Mouse (Mus musculus) mature B cell (primary cell): ENCODE data around the gene Slc25a5.
"Not testable (repeated sequence)": the region's sequence is repeated elsewhere in the genome, so short reads cannot be mapped to it uniquely, and the experiment has no call there.

Experiments
- in situ Hi-C: fragments of 300-500 bp; cut with MboI; formaldehyde crosslinking; loops from 2 replicates; pipeline ENCODE4 v1.14.3; 2019

Slc25a5 gene

GRCm38 (mm10) chrX:36795424-36796162 lies at the start of gene Slc25a5:
TSS of gene Slc25a5 (plus strand) at chrX:36795651.
- in situ Hi-C loops, result no loop called here

- in situ Hi-C loops, result no loop called here
These were observed 48.7 kb upstream of the Slc25a5 start for GRCm38 (mm10) chrX:36746789-36747188.

- in situ Hi-C loops, result no loop called here
These were observed 46.9 kb upstream of the Slc25a5 start for GRCm38 (mm10) chrX:36748573-36748972.

GRCm38 (mm10) chrX:36749281-36749785 lies 46.1 kb upstream of the Slc25a5 start:
- in situ Hi-C loops, result no loop called here

GRCm38 (mm10) chrX:36750591-36750990 lies 44.9 kb upstream of the Slc25a5 start:
- in situ Hi-C loops, result no loop called here

- in situ Hi-C loops, result no loop called here
These were observed 42.9 kb upstream of the Slc25a5 start for GRCm38 (mm10) chrX:36752586-36752985.

- in situ Hi-C loops, result no loop called here
These were observed 37.5 kb upstream of the Slc25a5 start for GRCm38 (mm10) chrX:36757796-36758472.

- in situ Hi-C loops, result no loop called here
These were observed 36.9 kb upstream of the Slc25a5 start for GRCm38 (mm10) chrX:36758566-36758965.

- in situ Hi-C loops, result no loop called here
These were observed 34.4 kb upstream of the Slc25a5 start for GRCm38 (mm10) chrX:36760946-36761635.

- in situ Hi-C loops, result no loop called here
These were observed 33.2 kb upstream of the Slc25a5 start for GRCm38 (mm10) chrX:36762289-36762688.

- in situ Hi-C loops, result no loop called here
These were observed 32.6 kb upstream of the Slc25a5 start for GRCm38 (mm10) chrX:36762894-36763293.

- in situ Hi-C loops, result no loop called here
These were observed 32.0 kb upstream of the Slc25a5 start for GRCm38 (mm10) chrX:36763298-36763933.

GRCm38 (mm10) chrX:36763934-36764317 lies 31.5 kb upstream of the Slc25a5 start:
- in situ Hi-C loops, result no loop called here

GRCm38 (mm10) chrX:36767386-36767785 lies 28.1 kb upstream of the Slc25a5 start:
- in situ Hi-C loops, result no loop called here

GRCm38 (mm10) chrX:36772591-36772990 lies 22.9 kb upstream of the Slc25a5 start:
- in situ Hi-C loops, result no loop called here

- in situ Hi-C loops, result no loop called here
These were observed 19.9 kb upstream of the Slc25a5 start for GRCm38 (mm10) chrX:36775520-36775919.

- in situ Hi-C loops, result no loop called here
These were observed 17.8 kb upstream of the Slc25a5 start for GRCm38 (mm10) chrX:36777694-36778093.

- in situ Hi-C loops, result no loop called here
These were observed 6.1 kb upstream of the Slc25a5 start for GRCm38 (mm10) chrX:36789360-36789759.

GRCm38 (mm10) chrX:36794571-36794970 lies 880 bp upstream of the Slc25a5 start:
- in situ Hi-C loops, result no loop called here

GRCm38 (mm10) chrX:36796163-36796581 lies 721 bp downstream of the Slc25a5 start:
- in situ Hi-C loops, result no loop called here

- in situ Hi-C loops, result not testable (repeated sequence)
These were observed 1.3 kb downstream of the Slc25a5 start for GRCm38 (mm10) chrX:36796734-36797133.
